Mouse (Mus musculus): Measurements from ENCODE around the gene Gbp2.

- TF ChIP-seq EP300 (IDR thresholded peaks at IDR 0.05; ENCODE audit: low read depth) (no peak), CTCF (IDR thresholded peaks at IDR 0.05; ENCODE audit: low read depth) (no peak)
These were observed 44.3 kb downstream of the Gbp2 start for GRCm38 (mm10) chr3:142664723-142665122.

Measured in liver, postnatal 0 days (tissue).